Mouse (Mus musculus) hindbrain, embryonic 10.5 days (tissue): ENCODE data around the gene Kcnip4. TPM values are rescaled to one million over a fixed set of nuclear protein-coding genes. Genes with fewer than 3 reads are reported as not detected.

Source experiments
- DNase-seq: peaks from one replicate; pipeline ENCODE4 v3.0.0-alpha.2; 2017; ENCODE audit warnings: low spot score
- H3K27ac ChIP-seq: fragments of 300-500 bp; sonication (generic); 2 replicates; pipeline ENCODE4 v1.5.1; 2016; ENCODE audit warnings: mild to moderate bottlenecking, moderate library complexity
- H3K27me3 ChIP-seq: fragments of 300-500 bp; sonication (generic); 2 replicates; pipeline ENCODE4 v1.6.1; 2016; ENCODE audit warnings: mild to moderate bottlenecking; ENCODE audit not compliant: poor library complexity, insufficient read depth, severe bottlenecking
- H3K36me3 ChIP-seq: fragments of 300-500 bp; sonication (generic); 2 replicates; pipeline ENCODE4 v1.6.1; 2016; ENCODE audit warnings: mild to moderate bottlenecking, moderate library complexity
- H3K4me1 ChIP-seq: fragments of 300-500 bp; sonication (generic); replicated peaks from 2 replicates; pipeline ENCODE4 v1.6.1; 2016; ENCODE audit warnings: mild to moderate bottlenecking
- H3K4me3 ChIP-seq: fragments of 300-500 bp; sonication (generic); 2 replicates; pipeline ENCODE4 v1.5.1; 2016; ENCODE audit warnings: mild to moderate bottlenecking, moderate library complexity
- H3K9me3 ChIP-seq: fragments of 300-500 bp; sonication (generic); 2 replicates; pipeline ENCODE4 v1.6.1; 2016; ENCODE audit warnings: mild to moderate bottlenecking, moderate library complexity
- WGBS: fragments of 180-500 bp; shearing (Covaris S2); methylation state at CpG from one replicate; pipeline ENCODE4 v1.1.7; 2016; 5-methylcytosine and 5-hydroxymethylcytosine counted together
- polyA plus RNA-seq: library from polyadenylated mRNA; unstranded; fragments of >200 nt; fragmentation: Nextera tagmentation; extraction: Ambion mirVana; gene quantifications from 2 replicates; pipeline ENCODE4 v1.2.1, GENCODE M21; 2016

Kcnip4 gene
- polyA plus RNA-seq, 1 experiment from 2014 or later = 1.7 TPM

- WGBS = 46% methylated on average over 5 of the region's 5 CpGs
- Histone ChIP-seq H3K9me3 (no peaks in the 10 kb centered on the region), H3K36me3 (no peaks in the 10 kb centered on the region), H3K4me1 (peaks cover 15% of the 10 kb centered on the region; the same call in 1 of the 2 replicates), H3K4me3 (no peak overlapping the region), H3K27me3 (no peaks in the 10 kb centered on the region), H3K27ac (no peak overlapping the region)
- no peak for DNase-seq
Measured at GRCm38 (mm10) chr5:48544784-48545734, 979.6 kb downstream of the Kcnip4 start.

GRCm38 (mm10) chr5:48518035-48518434 lies 1006.7 kb downstream of the Kcnip4 start:
- no peak overlapping the region for H3K27ac ChIP-seq
- no peak for DNase-seq
- peaks cover 8% of the 10 kb centered on the region for H3K4me1 ChIP-seq
- H3K9me3 ChIP-seq = no peaks in the 10 kb centered on the region
- H3K4me3 ChIP-seq = no peak overlapping the region
- WGBS = 86% methylated on average over 4 of the region's 4 CpGs
- no peaks in the 10 kb centered on the region for H3K36me3 ChIP-seq
- H3K27me3 ChIP-seq = no peaks in the 10 kb centered on the region

GRCm38 (mm10) chr5:48513354-48513753 lies 1011.4 kb downstream of the Kcnip4 start:
- no peak for DNase-seq
- Histone ChIP-seq H3K27ac (no peak overlapping the region), H3K4me3 (no peak overlapping the region), H3K27me3 (no peaks in the 10 kb centered on the region), H3K4me1 (peaks cover 14% of the 10 kb centered on the region), H3K9me3 (no peaks in the 10 kb centered on the region), H3K36me3 (no peaks in the 10 kb centered on the region)
- 50% methylated on average over 1 of the region's 1 CpGs for WGBS

GRCm38 (mm10) chr5:48511357-48511756 lies 1013.4 kb downstream of the Kcnip4 start:
- H3K9me3 ChIP-seq = no peaks in the 10 kb centered on the region
- no peaks in the 10 kb centered on the region for H3K27me3 ChIP-seq
- no peaks in the 10 kb centered on the region for H3K36me3 ChIP-seq
- peaks cover 14% of the 10 kb centered on the region for H3K4me1 ChIP-seq
- H3K4me3 ChIP-seq = no peak overlapping the region
- 92% methylated on average over 1 of the region's 1 CpGs for WGBS
- H3K27ac ChIP-seq = no peak overlapping the region
- no peak for DNase-seq

GRCm38 (mm10) chr5:48510241-48510640 lies 1014.5 kb downstream of the Kcnip4 start:
- H3K27me3 ChIP-seq = no peaks in the 10 kb centered on the region
- no peak for DNase-seq
- peaks cover 14% of the 10 kb centered on the region for H3K4me1 ChIP-seq
- WGBS = 76% methylated on average over 12 of the region's 12 CpGs
- H3K9me3 ChIP-seq = no peaks in the 10 kb centered on the region
- H3K4me3 ChIP-seq = no peak overlapping the region
- H3K27ac ChIP-seq = no peak overlapping the region
- no peaks in the 10 kb centered on the region for H3K36me3 ChIP-seq

- Histone ChIP-seq H3K9me3 (no peaks in the 10 kb centered on the region), H3K27ac (no peak overlapping the region; the same call in 1 of the 2 replicates)
- 80% methylated on average over 18 of the region's 18 CpGs for WGBS
Measured at GRCm38 (mm10) chr5:48509194-48509930, 1015.3 kb downstream of the Kcnip4 start.

GRCm38 (mm10) chr5:48503094-48503493 lies 1021.6 kb downstream of the Kcnip4 start:
- DNase-seq = no peak
- no peaks in the 10 kb centered on the region for H3K9me3 ChIP-seq
- 88% methylated on average over 3 of the region's 3 CpGs for WGBS
- no peak overlapping the region for H3K27ac ChIP-seq
- no peak overlapping the region for H3K4me3 ChIP-seq
- no peaks in the 10 kb centered on the region for H3K36me3 ChIP-seq
- no peaks in the 10 kb centered on the region for H3K27me3 ChIP-seq
- no peaks in the 10 kb centered on the region for H3K4me1 ChIP-seq

More at GRCm38 (mm10) chr5:48509194-48509930, 1015.3 kb downstream of the Kcnip4 start:
- H3K4me1 ChIP-seq = peaks cover 14% of the 10 kb centered on the region
- no peak overlapping the region for H3K4me3 ChIP-seq
- no peaks in the 10 kb centered on the region for H3K27me3 ChIP-seq
- DNase-seq = no peak
- H3K36me3 ChIP-seq = no peaks in the 10 kb centered on the region

- Histone ChIP-seq H3K9me3 (no peaks in the 10 kb centered on the region), H3K4me1 (no peaks in the 10 kb centered on the region), H3K4me3 (no peak overlapping the region), H3K36me3 (no peaks in the 10 kb centered on the region), H3K27ac (no peak overlapping the region), H3K27me3 (no peaks in the 10 kb centered on the region)
- DNase-seq = no peak
Measured at GRCm38 (mm10) chr5:48502442-48502841, 1022.3 kb downstream of the Kcnip4 start.

GRCm38 (mm10) chr5:48500204-48500603 lies 1024.5 kb downstream of the Kcnip4 start:
- DNase-seq = no peak
- Histone ChIP-seq H3K27me3 (no peaks in the 10 kb centered on the region), H3K27ac (no peak overlapping the region), H3K36me3 (no peaks in the 10 kb centered on the region), H3K4me3 (no peak overlapping the region), H3K4me1 (no peaks in the 10 kb centered on the region), H3K9me3 (no peaks in the 10 kb centered on the region)
- 89% methylated on average over 5 of the region's 5 CpGs for WGBS

GRCm38 (mm10) chr5:48490864-48491477 lies 1033.7 kb downstream of the Kcnip4 start:
- Histone ChIP-seq H3K4me1 (peaks cover 16% of the 10 kb centered on the region), H3K27ac (no peak overlapping the region), H3K27me3 (no peaks in the 10 kb centered on the region), H3K36me3 (no peaks in the 10 kb centered on the region), H3K4me3 (no peak overlapping the region), H3K9me3 (no peaks in the 10 kb centered on the region)
- DNase-seq = no peak
- 91% methylated on average over 3 of the region's 3 CpGs for WGBS

- Histone ChIP-seq H3K4me1 (peaks cover 16% of the 10 kb centered on the region), H3K9me3 (no peaks in the 10 kb centered on the region), H3K36me3 (no peaks in the 10 kb centered on the region), H3K4me3 (no peak overlapping the region), H3K27ac (peak overlapping the region; percentile 18; the same call in 1 of the 2 replicates), H3K27me3 (no peaks in the 10 kb centered on the region)
- peak; percentile 42 for DNase-seq
- WGBS = 25% methylated on average over 5 of the region's 5 CpGs
Measured at GRCm38 (mm10) chr5:48489549-48490288, 1035.0 kb downstream of the Kcnip4 start.

GRCm38 (mm10) chr5:48483112-48483511 lies 1041.6 kb downstream of the Kcnip4 start:
- 83% methylated on average over 2 of the region's 2 CpGs for WGBS
- Histone ChIP-seq H3K9me3 (no peaks in the 10 kb centered on the region), H3K27me3 (no peaks in the 10 kb centered on the region), H3K4me3 (no peak overlapping the region), H3K27ac (no peak overlapping the region), H3K36me3 (no peaks in the 10 kb centered on the region), H3K4me1 (no peaks in the 10 kb centered on the region)
- no peak for DNase-seq
